Mouse (Mus musculus): ENCODE data around the gene Cep131. TPM values are rescaled to one million over a fixed set of nuclear protein-coding genes. Genes with fewer than 3 reads are reported as not detected.

Gene Cep131
- polyA plus RNA-seq, 1 experiment = 10.8 TPM

GRCm38 (mm10) chr11:120122126-120122525 is 35.5 kb upstream of the Cep131 start:
- WGBS = 97% methylated on average over 12 of the region's 12 CpGs
- Histone ChIP-seq H3K36me3 (ENCODE audit: control insufficient read depth, insufficient read depth, low read length) (peaks cover 26% of the 10 kb centered on the region), H3K27me3 (ENCODE audit: control insufficient read depth, insufficient read depth, low read length) (no peaks in the 10 kb centered on the region), H3K4me1 (replicated peaks; ENCODE audit: control insufficient read depth, insufficient read depth, low read length) (no peaks in the 10 kb centered on the region), H3K4me3 (ENCODE audit: control insufficient read depth, insufficient read depth, low read length) (no peak overlapping the region), H3K27ac (ENCODE audit: control insufficient read depth, insufficient read depth, low read length) (no peak overlapping the region)
- DNase-seq = no peak
- TF ChIP-seq CTCF (IDR thresholded peaks at IDR 0.05; ENCODE audit: borderline replicate concordance, control insufficient read depth, extremely low read depth, insufficient read depth, low read length, poor library complexity) = no peak
- no peak for TF ChIP-seq POLR2A (IDR thresholded peaks at IDR 0.05; ENCODE audit: control insufficient read depth, extremely low read depth, insufficient read depth, low read length, poor library complexity)

- Histone ChIP-seq H3K4me3 (ENCODE audit: control insufficient read depth, insufficient read depth, low read length) (no peak overlapping the region), H3K27ac (ENCODE audit: control insufficient read depth, insufficient read depth, low read length) (no peak overlapping the region), H3K27me3 (ENCODE audit: control insufficient read depth, insufficient read depth, low read length) (no peaks in the 10 kb centered on the region), H3K36me3 (ENCODE audit: control insufficient read depth, insufficient read depth, low read length) (peaks cover 22% of the 10 kb centered on the region), H3K4me1 (replicated peaks; ENCODE audit: control insufficient read depth, insufficient read depth, low read length) (no peaks in the 10 kb centered on the region)
- WGBS = 94% methylated on average over 17 of the region's 17 CpGs
- TF ChIP-seq POLR2A (IDR thresholded peaks at IDR 0.05; ENCODE audit: control insufficient read depth, extremely low read depth, insufficient read depth, low read length, poor library complexity) (no peak), CTCF (IDR thresholded peaks at IDR 0.05; ENCODE audit: borderline replicate concordance, control insufficient read depth, extremely low read depth, insufficient read depth, low read length, poor library complexity) (no peak; the same call in 1 of the 2 replicates)
- peak; percentile 31 for DNase-seq
These were observed 34.2 kb upstream of the Cep131 start for GRCm38 (mm10) chr11:120120642-120121420.

GRCm38 (mm10) chr11:120119936-120120541 is 33.4 kb upstream of the Cep131 start:
- WGBS = 96% methylated on average over 10 of the region's 10 CpGs
- Histone ChIP-seq H3K27me3 (ENCODE audit: control insufficient read depth, insufficient read depth, low read length) (no peaks in the 10 kb centered on the region), H3K27ac (ENCODE audit: control insufficient read depth, insufficient read depth, low read length) (no peak overlapping the region), H3K4me3 (ENCODE audit: control insufficient read depth, insufficient read depth, low read length) (no peak overlapping the region), H3K4me1 (replicated peaks; ENCODE audit: control insufficient read depth, insufficient read depth, low read length) (no peaks in the 10 kb centered on the region), H3K36me3 (ENCODE audit: control insufficient read depth, insufficient read depth, low read length) (peaks cover 24% of the 10 kb centered on the region)
- DNase-seq = no peak
- TF ChIP-seq CTCF (IDR thresholded peaks at IDR 0.05; ENCODE audit: borderline replicate concordance, control insufficient read depth, extremely low read depth, insufficient read depth, low read length, poor library complexity) (no peak), POLR2A (IDR thresholded peaks at IDR 0.05; ENCODE audit: control insufficient read depth, extremely low read depth, insufficient read depth, low read length, poor library complexity) (no peak)

- Histone ChIP-seq H3K27me3 (ENCODE audit: control insufficient read depth, insufficient read depth, low read length) (no peaks in the 10 kb centered on the region), H3K4me1 (replicated peaks; ENCODE audit: control insufficient read depth, insufficient read depth, low read length) (no peaks in the 10 kb centered on the region), H3K36me3 (ENCODE audit: control insufficient read depth, insufficient read depth, low read length) (peaks cover 24% of the 10 kb centered on the region), H3K4me3 (ENCODE audit: control insufficient read depth, insufficient read depth, low read length) (no peak overlapping the region), H3K27ac (ENCODE audit: control insufficient read depth, insufficient read depth, low read length) (no peak overlapping the region)
- no peak for TF ChIP-seq CTCF (IDR thresholded peaks at IDR 0.05; ENCODE audit: borderline replicate concordance, control insufficient read depth, extremely low read depth, insufficient read depth, low read length, poor library complexity)
- TF ChIP-seq POLR2A (IDR thresholded peaks at IDR 0.05; ENCODE audit: control insufficient read depth, extremely low read depth, insufficient read depth, low read length, poor library complexity) = no peak
- WGBS = 96% methylated on average over 7 of the region's 7 CpGs
- no peak for DNase-seq
These were observed 32.5 kb upstream of the Cep131 start for GRCm38 (mm10) chr11:120119108-120119507.

GRCm38 (mm10) chr11:120117626-120118025 is 31.0 kb upstream of the Cep131 start:
- H3K4me1 ChIP-seq (replicated peaks; ENCODE audit: control insufficient read depth, insufficient read depth, low read length) = no peaks in the 10 kb centered on the region
- H3K36me3 ChIP-seq (ENCODE audit: control insufficient read depth, insufficient read depth, low read length) = peaks cover 17% of the 10 kb centered on the region
- DNase-seq = no peak
- H3K27ac ChIP-seq (ENCODE audit: control insufficient read depth, insufficient read depth, low read length) = no peak overlapping the region
- no peak overlapping the region for H3K4me3 ChIP-seq (ENCODE audit: control insufficient read depth, insufficient read depth, low read length)
- H3K27me3 ChIP-seq (ENCODE audit: control insufficient read depth, insufficient read depth, low read length) = no peaks in the 10 kb centered on the region
- 96% methylated on average over 2 of the region's 2 CpGs for WGBS
- TF ChIP-seq CTCF (IDR thresholded peaks at IDR 0.05; ENCODE audit: borderline replicate concordance, control insufficient read depth, extremely low read depth, insufficient read depth, low read length, poor library complexity) (no peak), POLR2A (IDR thresholded peaks at IDR 0.05; ENCODE audit: control insufficient read depth, extremely low read depth, insufficient read depth, low read length, poor library complexity) (no peak)

- peaks cover 17% of the 10 kb centered on the region for H3K36me3 ChIP-seq (ENCODE audit: control insufficient read depth, insufficient read depth, low read length)
- H3K27me3 ChIP-seq (ENCODE audit: control insufficient read depth, insufficient read depth, low read length) = no peaks in the 10 kb centered on the region
- no peak overlapping the region for H3K27ac ChIP-seq (ENCODE audit: control insufficient read depth, insufficient read depth, low read length)
- WGBS = 98% methylated on average over 21 of the region's 21 CpGs
- TF ChIP-seq POLR2A (IDR thresholded peaks at IDR 0.05; ENCODE audit: control insufficient read depth, extremely low read depth, insufficient read depth, low read length, poor library complexity) (no peak), CTCF (IDR thresholded peaks at IDR 0.05; ENCODE audit: borderline replicate concordance, control insufficient read depth, extremely low read depth, insufficient read depth, low read length, poor library complexity) (no peak)
- no peak overlapping the region for H3K4me3 ChIP-seq (ENCODE audit: control insufficient read depth, insufficient read depth, low read length)
- H3K4me1 ChIP-seq (replicated peaks; ENCODE audit: control insufficient read depth, insufficient read depth, low read length) = no peaks in the 10 kb centered on the region
- no peak for DNase-seq
These were observed 28.0 kb upstream of the Cep131 start for GRCm38 (mm10) chr11:120114488-120115215.
